Mouse (Mus musculus): Measurements from ENCODE around the gene Gm9918. TPM values are rescaled to one million over a fixed set of nuclear protein-coding genes. Genes with fewer than 3 reads are reported as not detected.

Gm9918 gene
- polyA plus RNA-seq, 1 experiment from 2014 or later: 0.17 TPM

Other genes starting within 250 kb of the Gm9918 start
- gene Krt18, start 242.4 kb upstream of the Gm9918 start, polyA plus RNA-seq (2016; fragmentation: Nextera tagmentation; extraction: Ambion mirVana): 9.4 and 13.6 TPM in 2 replicates
- gene Eif4b, start 196.8 kb upstream of the Gm9918 start, polyA plus RNA-seq (2016; fragmentation: Nextera tagmentation; extraction: Ambion mirVana): 109 TPM in 2 replicates
- gene Tns2, start 170.2 kb upstream of the Gm9918 start, polyA plus RNA-seq (2016; fragmentation: Nextera tagmentation; extraction: Ambion mirVana): 7.9 and 8.2 TPM in 2 replicates
- gene Spryd3, start 134.3 kb upstream of the Gm9918 start, polyA plus RNA-seq (2016; fragmentation: Nextera tagmentation; extraction: Ambion mirVana): 19.1 and 19.6 TPM in 2 replicates
- 0.24 and 0.79 TPM in 2 replicates for gene Igfbp6, start 126.2 kb upstream of the Gm9918 start, polyA plus RNA-seq (2016; fragmentation: Nextera tagmentation; extraction: Ambion mirVana)
- gene Soat2, start 120.0 kb upstream of the Gm9918 start, polyA plus RNA-seq (2016; fragmentation: Nextera tagmentation; extraction: Ambion mirVana): 0.08 TPM in 1 of 2 replicates, not detected in the other
- gene Zfp740, start 67.3 kb upstream of the Gm9918 start, polyA plus RNA-seq (2016; fragmentation: Nextera tagmentation; extraction: Ambion mirVana): 127 and 132 TPM in 2 replicates
- gene Csad, start 65.8 kb upstream of the Gm9918 start, polyA plus RNA-seq (2016; fragmentation: Nextera tagmentation; extraction: Ambion mirVana): 46.2 and 51.8 TPM in 2 replicates
- gene Itgb7, start 38.6 kb upstream of the Gm9918 start, polyA plus RNA-seq (2016; fragmentation: Nextera tagmentation; extraction: Ambion mirVana): 0.65 and 0.88 TPM in 2 replicates
- 13.1 and 16.7 TPM in 2 replicates for gene Rarg, start 13.0 kb upstream of the Gm9918 start, polyA plus RNA-seq (2016; fragmentation: Nextera tagmentation; extraction: Ambion mirVana)
- 48.9 and 50.5 TPM in 2 replicates for gene Mfsd5, start 8.9 kb downstream of the Gm9918 start, polyA plus RNA-seq (2016; fragmentation: Nextera tagmentation; extraction: Ambion mirVana)
- gene Espl1, start 25.7 kb downstream of the Gm9918 start, polyA plus RNA-seq (2016; fragmentation: Nextera tagmentation; extraction: Ambion mirVana): 36.9 and 42.3 TPM in 2 replicates
- gene Pfdn5, start 55.6 kb downstream of the Gm9918 start, polyA plus RNA-seq (2016; fragmentation: Nextera tagmentation; extraction: Ambion mirVana): 352 and 355 TPM in 2 replicates
- 105 and 110 TPM in 2 replicates for gene Myg1, start 61.1 kb downstream of the Gm9918 start, polyA plus RNA-seq (2016; fragmentation: Nextera tagmentation; extraction: Ambion mirVana)
- 75.0 and 78.2 TPM in 2 replicates for gene Aaas, start 80.2 kb downstream of the Gm9918 start, polyA plus RNA-seq (2016; fragmentation: Nextera tagmentation; extraction: Ambion mirVana)
- gene Sp7, start 96.6 kb downstream of the Gm9918 start, polyA plus RNA-seq (2016; fragmentation: Nextera tagmentation; extraction: Ambion mirVana): 0.32 and 0.46 TPM in 2 replicates
- 10.8 and 11.2 TPM in 2 replicates for gene Sp1, start 135.6 kb downstream of the Gm9918 start, polyA plus RNA-seq (2016; fragmentation: Nextera tagmentation; extraction: Ambion mirVana)
- gene Amhr2, start 174.8 kb downstream of the Gm9918 start, polyA plus RNA-seq (2016; fragmentation: Nextera tagmentation; extraction: Ambion mirVana): 0.22 TPM in 2 replicates
- 82.9 and 86.9 TPM in 2 replicates for gene Prr13, start 188.5 kb downstream of the Gm9918 start, polyA plus RNA-seq (2016; fragmentation: Nextera tagmentation; extraction: Ambion mirVana)
- gene Pcbp2, start 200.0 kb downstream of the Gm9918 start, polyA plus RNA-seq (2016; fragmentation: Nextera tagmentation; extraction: Ambion mirVana): 191 and 192 TPM in 2 replicates
- gene Gm10337, start 233.2 kb downstream of the Gm9918 start, polyA plus RNA-seq (2016; fragmentation: Nextera tagmentation; extraction: Ambion mirVana): 3.9 and 7.9 TPM in 2 replicates
- 39.4 and 40.1 TPM in 2 replicates for gene Map3k12, start 246.5 kb downstream of the Gm9918 start, polyA plus RNA-seq (2016; fragmentation: Nextera tagmentation; extraction: Ambion mirVana)
- 91.9 and 93.5 TPM in 2 replicates for gene Tarbp2, start 247.6 kb downstream of the Gm9918 start, polyA plus RNA-seq (2016; fragmentation: Nextera tagmentation; extraction: Ambion mirVana)

Measured in forebrain, embryonic 12.5 days (tissue).